Mouse (Mus musculus): ENCODE results near the gene Fbxo47.

DNA sequence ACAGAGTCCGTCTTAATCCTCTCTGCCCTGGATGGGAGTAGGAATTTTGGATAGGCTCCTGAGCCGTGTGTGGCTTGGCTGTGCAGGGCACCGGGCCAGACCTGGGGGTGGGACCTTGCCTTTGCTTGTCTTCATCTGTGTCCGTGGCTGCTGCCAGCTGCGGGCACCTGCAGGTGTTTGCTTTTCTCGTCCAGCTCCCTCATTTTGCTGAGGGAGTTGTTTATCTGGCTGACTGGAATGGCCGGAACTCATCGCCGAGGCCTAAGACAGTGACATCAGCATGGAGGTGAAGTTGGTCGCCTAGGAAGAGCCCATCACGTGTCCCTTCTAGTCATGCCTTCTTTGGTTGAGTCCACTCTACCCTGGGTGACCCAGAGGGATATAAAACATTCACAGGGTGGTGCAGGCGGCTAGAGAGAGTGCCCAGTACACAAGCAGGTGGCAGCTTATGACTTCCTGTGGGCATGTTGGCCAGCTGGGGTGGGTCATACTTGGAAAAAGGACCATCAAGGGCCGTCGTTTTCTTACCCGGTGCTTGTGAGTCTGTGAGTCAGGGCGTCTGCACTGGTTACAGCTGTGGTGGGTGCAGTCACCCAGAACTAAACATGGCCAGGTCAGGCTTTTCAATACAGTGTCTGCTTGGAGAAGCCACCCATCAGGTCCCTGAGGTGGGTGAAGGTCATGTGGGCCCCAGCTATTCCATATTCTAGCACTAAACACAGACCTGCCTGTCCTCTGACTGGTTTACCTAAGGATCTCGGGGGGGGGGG is 70.0 kb downstream of the Fbxo47 start:
- TF ChIP-seq CTCF (IDR thresholded peaks at IDR 0.05; ENCODE audit: borderline replicate concordance, insufficient read depth, low read depth, low read length) = no peak
- no peak for TF ChIP-seq POLR2A (IDR thresholded peaks at IDR 0.05; ENCODE audit: borderline replicate concordance, insufficient read depth, low read length)
